Mouse (Mus musculus) G1E (cell line): ENCODE data around the gene Taf1c.

ENCODE experiments used
- CTCF ChIP-seq: IDR thresholded peaks from 2 replicates; pipeline ENCODE4 v1.5.1; 2012; ENCODE audit warnings: low read depth, low read length, inconsistent platforms, mixed read lengths
- GATA2 ChIP-seq: IDR thresholded peaks from 2 replicates; pipeline ENCODE4 v1.6.1; 2012; ENCODE audit warnings: low read depth, low read length, inconsistent platforms, borderline replicate concordance

- TF ChIP-seq CTCF (no peak), GATA2 (no peak)
Measured at GRCm38 (mm10) chr8:119620848-119621465, 15.9 kb upstream of the Taf1c start.
